Mouse (Mus musculus) NIH3T3 (cell line): ENCODE results near the gene 9430097D07Rik.

ENCODE experiments used
- DNase-seq: peaks from one replicate; pipeline ENCODE4 v3.0.0-alpha.2; 2012; ENCODE audit warnings: low read depth

Gene 9430097D07Rik

GRCm38 (mm10) chr2:32534733-32535471 lies 40.6 kb downstream of the 9430097D07Rik start, which contains the start of gene Fam102a:
TSS of gene Fam102a (plus strand) at chr2:32535332.
- peak; percentile 99 for DNase-seq

- peak; percentile 53 for DNase-seq
Observed at GRCm38 (mm10) chr2:32534061-32534732, 41.3 kb downstream of the 9430097D07Rik start.

- DNase-seq, result no peak
Observed at GRCm38 (mm10) chr2:32533163-32533562, 42.3 kb downstream of the 9430097D07Rik start.

GRCm38 (mm10) chr2:32530479-32530878 lies 45.0 kb downstream of the 9430097D07Rik start:
- no peak for DNase-seq

- no peak for DNase-seq
Observed at GRCm38 (mm10) chr2:32528326-32528725, 47.2 kb downstream of the 9430097D07Rik start.

GRCm38 (mm10) chr2:32527468-32527966 lies 48.0 kb downstream of the 9430097D07Rik start:
- no peak for DNase-seq

GRCm38 (mm10) chr2:32525816-32526215 lies 49.7 kb downstream of the 9430097D07Rik start:
- DNase-seq, result no peak

GRCm38 (mm10) chr2:32524536-32525031 lies 50.9 kb downstream of the 9430097D07Rik start:
- DNase-seq, result no peak
